Mouse (Mus musculus): ENCODE data around the gene Ppp1r35. TPM values are rescaled to one million over a fixed set of nuclear protein-coding genes. Genes with fewer than 3 reads are reported as not detected.

Gene Ppp1r35
- polyA plus RNA-seq, 1 experiment from 2014 or later, result 38.6 TPM

DNA sequence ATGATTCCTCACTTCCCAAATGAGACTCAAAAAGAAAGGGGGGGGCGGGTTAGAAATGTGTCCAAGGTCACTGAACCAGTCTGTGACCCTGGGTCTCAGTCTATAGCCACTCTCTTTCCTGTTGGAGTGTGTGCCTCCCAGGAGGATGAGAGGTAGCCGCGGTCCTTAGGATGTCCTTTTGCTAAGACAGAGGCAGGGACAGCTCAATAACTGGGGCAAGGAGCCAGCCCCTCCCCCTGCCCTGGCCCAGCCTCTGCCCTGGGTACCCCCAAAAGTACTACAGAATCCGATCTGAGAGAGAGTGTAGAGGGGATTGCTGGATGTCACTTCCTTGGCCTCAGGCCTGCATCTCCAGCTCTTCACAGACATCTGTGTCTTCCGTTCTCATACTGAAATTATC lies 23.2 kb upstream of the Ppp1r35 start:
- no peak for ATAC-seq
- Histone ChIP-seq H3K36me3 (peaks cover 96% of the 10 kb centered on the region), H3K9me3 (replicated peaks) (no peaks in the 10 kb centered on the region), H3K4me1 (peaks cover 60% of the 10 kb centered on the region), H3K27ac (0 out of 2 replicates have a peak overlapping the region, but pooled peaks have one; percentile 18), H3K4me2 (no peak overlapping the region), H3K4me3 (no peak overlapping the region), H3K9ac (no peak overlapping the region), H3K27me3 (replicated peaks) (no peaks in the 10 kb centered on the region)
- WGBS (ENCODE audit: insufficient replicate concordance), result 83% methylated on average over 5 of the region's 5 CpGs

DNA sequence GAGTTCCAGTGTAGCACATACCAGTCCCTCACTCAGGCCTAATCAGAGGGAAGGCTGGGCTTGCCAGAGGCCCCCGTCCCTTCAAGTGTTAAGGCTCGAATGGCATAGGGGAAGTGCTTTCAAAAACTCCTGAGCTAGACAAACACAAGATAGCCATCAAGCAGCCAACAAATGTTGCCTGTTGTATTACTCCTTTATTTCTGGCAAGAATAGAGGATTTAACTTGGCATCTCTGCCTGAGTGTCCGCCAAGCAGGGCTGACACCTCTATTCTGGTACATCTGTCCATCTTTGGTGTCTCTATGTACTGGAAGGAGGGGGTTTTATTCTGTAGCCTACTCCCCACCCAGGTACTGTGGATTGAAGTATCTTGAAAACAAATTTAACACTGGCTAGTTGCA lies 22.5 kb upstream of the Ppp1r35 start:
- Histone ChIP-seq H3K4me1 (peaks cover 55% of the 10 kb centered on the region), H3K36me3 (peaks cover 89% of the 10 kb centered on the region), H3K4me2 (no peak overlapping the region), H3K27me3 (replicated peaks) (no peaks in the 10 kb centered on the region), H3K9ac (no peak overlapping the region), H3K4me3 (no peak overlapping the region), H3K9me3 (replicated peaks) (no peaks in the 10 kb centered on the region), H3K27ac (peak overlapping the region; percentile 49; the same call in 1 of the 2 replicates)
- WGBS (ENCODE audit: insufficient replicate concordance), result 72% methylated on average over 3 of the region's 3 CpGs
- no peak for ATAC-seq

DNA sequence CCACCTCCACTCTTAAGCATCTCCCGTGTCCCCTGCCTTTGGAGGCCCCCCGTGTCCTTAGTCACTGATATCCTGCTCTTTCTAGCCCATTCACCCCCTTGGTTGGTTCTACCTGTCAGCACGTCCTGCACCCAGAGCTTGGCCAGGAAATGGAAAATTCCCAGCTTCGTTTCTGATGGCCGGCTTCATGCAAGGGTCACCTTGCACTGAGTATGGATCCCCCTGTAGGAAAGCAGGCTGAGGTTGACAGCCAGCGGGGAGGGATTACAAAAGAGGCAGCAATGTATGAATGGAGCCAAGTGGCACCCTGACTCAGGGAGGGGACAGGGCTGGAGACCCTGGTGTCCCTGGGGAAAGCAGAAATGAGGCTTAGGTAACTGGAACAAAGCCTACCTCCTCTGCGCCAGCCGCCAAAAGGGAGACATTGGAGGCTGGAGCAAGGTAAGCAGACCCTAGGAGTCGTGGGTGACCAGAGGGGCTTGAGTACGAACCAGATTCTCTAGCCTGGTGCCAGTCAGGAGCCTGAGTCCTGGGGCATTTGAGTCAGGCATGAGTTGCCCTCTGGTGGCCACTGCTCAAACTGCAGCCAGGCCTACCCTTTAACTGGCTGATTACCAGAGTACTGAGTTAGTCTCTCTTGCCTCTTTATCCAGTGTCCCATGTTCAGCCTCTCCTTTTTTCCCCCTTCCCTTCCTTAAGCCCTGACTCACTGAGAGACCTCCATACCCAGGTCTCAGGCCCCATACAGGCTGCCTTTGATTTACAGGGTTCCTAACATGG lies 21.6 kb upstream of the Ppp1r35 start:
- H3K9ac ChIP-seq, result no peak overlapping the region
- no peaks in the 10 kb centered on the region for H3K9me3 ChIP-seq (replicated peaks)
- no peaks in the 10 kb centered on the region for H3K27me3 ChIP-seq (replicated peaks)
- H3K4me2 ChIP-seq, result no peak overlapping the region
- H3K36me3 ChIP-seq, result peaks cover 79% of the 10 kb centered on the region
- WGBS (ENCODE audit: insufficient replicate concordance), result 52% methylated on average over 10 of the region's 10 CpGs
- H3K4me3 ChIP-seq, result no peak overlapping the region
- no peak overlapping the region for H3K27ac ChIP-seq
- ATAC-seq, result peak; percentile 46
- H3K4me1 ChIP-seq, result peaks cover 47% of the 10 kb centered on the region

DNA sequence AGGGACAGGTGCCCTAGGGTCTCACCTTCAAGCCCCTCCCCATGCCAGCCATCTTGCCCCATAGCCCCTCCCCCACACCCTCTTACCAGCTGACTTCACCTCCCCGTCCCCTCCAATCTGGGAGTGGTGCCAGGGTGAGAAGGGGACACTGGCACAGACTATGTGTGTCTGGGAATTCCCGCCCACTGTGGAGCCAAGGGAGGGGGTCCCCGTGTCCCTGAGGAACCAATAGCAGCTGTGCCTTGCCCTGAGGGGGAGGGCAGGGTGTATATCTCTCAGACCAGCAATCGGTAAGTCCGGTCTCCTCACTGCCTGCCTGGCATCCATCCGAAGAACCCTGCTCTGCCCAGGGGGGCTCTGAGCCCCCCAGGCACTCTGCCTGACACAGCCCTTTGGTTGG lies 20.8 kb upstream of the Ppp1r35 start:
- Histone ChIP-seq H3K27me3 (replicated peaks) (no peaks in the 10 kb centered on the region), H3K4me2 (no peak overlapping the region), H3K9ac (no peak overlapping the region), H3K4me1 (peaks cover 42% of the 10 kb centered on the region), H3K4me3 (no peak overlapping the region), H3K36me3 (peaks cover 71% of the 10 kb centered on the region), H3K9me3 (replicated peaks) (no peaks in the 10 kb centered on the region), H3K27ac (no peak overlapping the region)
- ATAC-seq, result no peak
- 84% methylated on average over 6 of the region's 6 CpGs for WGBS (ENCODE audit: insufficient replicate concordance)

DNA sequence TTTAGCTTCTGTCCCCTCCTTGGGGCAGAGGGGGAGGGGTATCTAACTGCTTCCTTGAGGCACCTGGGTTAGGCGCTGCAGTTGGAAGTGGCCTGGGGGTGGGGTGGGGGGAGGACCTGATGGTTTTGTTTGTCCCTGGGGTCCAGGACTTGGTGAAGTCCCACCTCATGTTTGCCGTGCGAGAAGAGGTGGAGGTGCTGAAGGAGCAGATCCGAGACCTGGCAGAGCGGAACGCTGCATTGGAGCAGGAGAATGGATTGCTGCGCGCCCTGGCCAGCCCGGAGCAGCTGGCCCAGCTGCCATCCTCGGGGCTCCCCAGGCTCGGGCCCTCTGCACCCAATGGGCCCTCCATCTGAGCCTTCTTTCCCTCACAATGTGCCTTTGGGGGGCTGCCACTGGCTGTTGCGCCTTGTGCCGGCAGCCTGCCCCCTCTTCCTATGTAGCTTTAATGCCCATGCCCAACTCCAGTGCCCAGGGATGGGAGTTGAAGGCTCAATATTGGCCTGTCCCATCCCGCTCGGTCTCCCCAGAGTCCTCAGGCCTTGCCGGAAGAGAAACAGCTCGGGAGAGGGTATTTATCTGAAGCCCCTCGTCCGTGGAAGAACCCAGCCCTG lies 19.6 kb upstream of the Ppp1r35 start:
- ATAC-seq, result no peak
- no peak overlapping the region for H3K4me3 ChIP-seq
- H3K4me2 ChIP-seq, result no peak overlapping the region
- 88% methylated on average over 19 of the region's 19 CpGs for WGBS (ENCODE audit: insufficient replicate concordance)
- peaks cover 60% of the 10 kb centered on the region for H3K36me3 ChIP-seq
- no peak overlapping the region for H3K9ac ChIP-seq
- no peaks in the 10 kb centered on the region for H3K9me3 ChIP-seq (replicated peaks)
- H3K27ac ChIP-seq, result no peak overlapping the region
- no peaks in the 10 kb centered on the region for H3K27me3 ChIP-seq (replicated peaks)
- H3K4me1 ChIP-seq, result peaks cover 31% of the 10 kb centered on the region

GRCm38 (mm10) chr5:137759971-137760412 lies 18.7 kb upstream of the Ppp1r35 start:
- H3K36me3 ChIP-seq, result peaks cover 51% of the 10 kb centered on the region
- peak; percentile 74 for ATAC-seq
- H3K27ac ChIP-seq, result no peak overlapping the region
- no peaks in the 10 kb centered on the region for H3K27me3 ChIP-seq (replicated peaks)
- no peaks in the 10 kb centered on the region for H3K9me3 ChIP-seq (replicated peaks)
- no peak overlapping the region for H3K4me2 ChIP-seq
- H3K9ac ChIP-seq, result 0 out of 2 replicates have a peak overlapping the region, but pooled peaks have one; percentile 28
- peaks cover 29% of the 10 kb centered on the region for H3K4me1 ChIP-seq
- 41% methylated on average over 4 of the region's 4 CpGs for WGBS (ENCODE audit: insufficient replicate concordance)
- no peak overlapping the region for H3K4me3 ChIP-seq

DNA sequence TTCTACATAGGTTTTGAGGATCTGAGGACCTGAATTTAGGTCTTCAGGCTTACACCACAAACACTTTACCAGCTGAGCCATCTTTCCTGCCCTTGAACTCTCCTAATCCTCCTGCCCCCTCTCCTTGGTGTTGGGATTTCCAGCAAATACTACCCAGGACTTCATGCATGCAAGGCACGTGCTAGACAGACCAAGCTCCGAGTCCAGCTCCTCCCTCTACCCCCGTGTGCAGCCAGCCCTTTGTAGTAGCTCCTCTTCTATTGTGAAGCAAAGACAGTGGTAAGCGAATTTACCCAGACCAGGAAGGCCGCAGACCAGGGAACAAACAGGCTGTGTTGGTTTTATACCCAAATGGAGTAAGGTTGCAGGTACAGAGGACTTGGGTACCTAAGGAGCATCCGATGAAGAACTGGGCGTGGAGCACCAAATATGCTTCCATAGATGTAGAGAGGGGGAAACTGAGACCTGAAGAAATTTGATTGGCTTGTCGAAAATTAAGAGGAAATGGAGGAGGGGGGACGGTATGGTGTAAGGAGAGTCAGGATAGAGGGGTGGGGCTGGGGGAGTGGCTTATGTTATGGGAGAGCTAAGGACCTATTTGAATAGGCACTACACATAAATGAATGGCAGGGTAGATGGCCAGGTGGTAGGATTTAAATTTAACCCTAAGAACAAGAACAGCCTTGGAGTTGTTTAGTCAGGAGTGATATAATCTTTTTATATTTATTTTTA lies 13.9 kb upstream of the Ppp1r35 start:
- no peaks in the 10 kb centered on the region for H3K27me3 ChIP-seq (replicated peaks)
- H3K4me2 ChIP-seq, result no peak overlapping the region
- no peak overlapping the region for H3K9ac ChIP-seq
- H3K36me3 ChIP-seq, result peaks cover 5% of the 10 kb centered on the region
- H3K27ac ChIP-seq, result no peak overlapping the region
- H3K4me1 ChIP-seq, result peaks cover 7% of the 10 kb centered on the region
- no peak overlapping the region for H3K4me3 ChIP-seq
- 57% methylated on average over 9 of the region's 9 CpGs for WGBS (ENCODE audit: insufficient replicate concordance)
- ATAC-seq, result no peak
- peaks cover 4% of the 10 kb centered on the region; the same call in 1 of the 2 replicates for H3K9me3 ChIP-seq (replicated peaks)

DNA sequence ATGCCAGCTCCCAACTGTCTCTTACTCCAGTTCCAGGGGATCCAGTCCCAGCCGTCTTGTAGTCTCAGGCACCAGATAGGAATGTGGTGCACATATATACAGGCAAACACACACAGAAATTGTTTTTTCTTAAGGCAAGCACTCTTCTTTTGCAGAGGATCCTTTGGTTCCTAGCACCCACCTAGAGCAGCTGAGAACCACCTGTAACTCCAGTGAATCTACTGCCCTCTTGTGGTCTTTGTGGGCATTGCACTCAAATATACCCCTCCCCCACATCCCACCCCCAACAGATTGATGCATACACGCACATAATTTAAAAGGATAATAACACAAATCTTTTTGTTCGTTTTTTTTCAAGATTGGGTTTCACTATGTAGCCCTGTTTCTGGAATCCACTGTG lies 12.4 kb upstream of the Ppp1r35 start:
- WGBS (ENCODE audit: insufficient replicate concordance), result 45% methylated on average over 3 of the region's 3 CpGs
- no peak for ATAC-seq
- Histone ChIP-seq H3K9ac (no peak overlapping the region), H3K27me3 (replicated peaks) (no peaks in the 10 kb centered on the region), H3K4me3 (no peak overlapping the region), H3K36me3 (peaks cover 2% of the 10 kb centered on the region; the same call in 1 of the 2 replicates), H3K4me1 (peaks cover 9% of the 10 kb centered on the region; the same call in 1 of the 2 replicates), H3K4me2 (no peak overlapping the region), H3K27ac (no peak overlapping the region), H3K9me3 (replicated peaks) (peaks cover 4% of the 10 kb centered on the region; the same call in 1 of the 2 replicates)

GRCm38 (mm10) chr5:137768475-137768874 lies 10.2 kb upstream of the Ppp1r35 start:
- H3K27me3 ChIP-seq (replicated peaks), result no peaks in the 10 kb centered on the region
- no peak overlapping the region for H3K4me3 ChIP-seq
- WGBS (ENCODE audit: insufficient replicate concordance), result 67% methylated on average over 1 of the region's 1 CpGs
- H3K4me1 ChIP-seq, result peaks cover 21% of the 10 kb centered on the region
- no peak overlapping the region for H3K27ac ChIP-seq
- ATAC-seq, result no peak
- no peak overlapping the region for H3K4me2 ChIP-seq
- peaks cover 4% of the 10 kb centered on the region; the same call in 1 of the 2 replicates for H3K9me3 ChIP-seq (replicated peaks)
- H3K9ac ChIP-seq, result no peak overlapping the region
- H3K36me3 ChIP-seq, result peaks cover 2% of the 10 kb centered on the region; the same call in 1 of the 2 replicates

- 29% methylated on average over 2 of the region's 2 CpGs for WGBS (ENCODE audit: insufficient replicate concordance)
- no peaks in the 10 kb centered on the region for H3K27me3 ChIP-seq (replicated peaks)
- no peak overlapping the region for H3K27ac ChIP-seq
- H3K4me2 ChIP-seq, result no peak overlapping the region
- peaks cover 25% of the 10 kb centered on the region for H3K4me1 ChIP-seq
- H3K9ac ChIP-seq, result no peak overlapping the region
- no peak overlapping the region for H3K4me3 ChIP-seq
- ATAC-seq, result peak; percentile 67; the same call in 1 of the 2 replicates
- peaks cover 4% of the 10 kb centered on the region; the same call in 1 of the 2 replicates for H3K9me3 ChIP-seq (replicated peaks)
- peaks cover 2% of the 10 kb centered on the region; the same call in 1 of the 2 replicates for H3K36me3 ChIP-seq
Measured at GRCm38 (mm10) chr5:137770709-137771108, 7.9 kb upstream of the Ppp1r35 start.

GRCm38 (mm10) chr5:137772755-137773154 lies 5.9 kb upstream of the Ppp1r35 start:
- no peak overlapping the region; the same call in 1 of the 2 replicates for H3K9ac ChIP-seq
- no peaks in the 10 kb centered on the region for H3K36me3 ChIP-seq
- ATAC-seq, result peak; percentile 26
- H3K27ac ChIP-seq, result no peak overlapping the region
- no peak overlapping the region for H3K4me2 ChIP-seq
- no peaks in the 10 kb centered on the region for H3K27me3 ChIP-seq (replicated peaks)
- H3K4me1 ChIP-seq, result peaks cover 46% of the 10 kb centered on the region
- H3K4me3 ChIP-seq, result no peak overlapping the region
- H3K9me3 ChIP-seq (replicated peaks), result no peaks in the 10 kb centered on the region
